Mouse (Mus musculus) layer of hippocampus, postnatal 25 days (tissue): ENCODE results near the gene Sh2b3. TPM values are rescaled to one million over a fixed set of nuclear protein-coding genes. Genes with fewer than 3 reads are reported as not detected.

ENCODE experiments used
- DNase-seq, 2 experiments: peaks; one replicate each; pipeline ENCODE4 v3.0.0; 2022; ENCODE audit warnings: mixed read lengths in 2 of 2, low spot score in 1 of 2; ENCODE audit errors: extremely low spot score in 1 of 2
- total RNA-seq, 2 experiments: library from RNA; stranded (reverse); gene quantifications; 2 replicates each; pipeline ENCODE4 v1.2.3; 2021

Gene Sh2b3
- total RNA-seq, 2 experiments from 2014 or later: 22.0 TPM

DNA sequence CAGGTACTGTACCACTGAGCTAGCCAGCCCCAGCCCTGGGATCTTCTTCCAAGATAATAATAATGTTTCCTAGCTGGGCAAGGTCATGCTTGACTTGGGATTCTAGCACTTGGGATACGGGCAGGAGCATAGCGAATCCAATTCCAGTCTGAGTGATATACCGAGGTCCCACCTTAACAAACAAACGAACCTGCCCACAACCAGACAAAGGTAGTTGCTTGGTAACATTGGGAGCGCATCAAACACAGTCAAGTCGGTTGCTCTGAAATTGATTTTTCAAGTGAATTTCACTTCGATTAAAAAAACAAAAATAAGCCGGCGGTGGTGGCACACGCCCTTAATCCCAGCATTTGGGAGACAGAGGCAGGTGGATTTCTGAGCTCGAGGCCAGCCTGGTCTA is 8.9 kb upstream of the Sh2b3 start:
- no peak for DNase-seq

DNA sequence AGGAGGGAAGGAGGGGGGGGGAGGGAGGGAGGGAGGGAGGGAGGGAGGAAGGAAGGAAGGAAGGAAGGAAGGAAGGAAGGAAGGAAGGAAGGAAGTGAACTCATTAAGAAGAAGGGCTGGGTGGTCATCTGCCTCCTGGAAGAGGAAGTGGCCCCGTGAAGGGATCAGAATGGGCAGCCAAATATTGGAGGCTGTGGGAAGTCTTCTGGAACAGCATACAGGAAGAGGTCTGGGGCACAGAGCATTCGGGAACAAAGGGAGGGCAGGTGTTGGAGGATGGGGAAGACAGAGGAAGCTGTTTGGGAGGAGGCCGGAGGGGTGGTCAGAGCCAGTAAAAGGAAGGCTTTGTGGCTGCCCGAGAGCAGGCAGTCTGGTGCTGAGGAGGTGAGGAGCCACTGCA is 7.9 kb upstream of the Sh2b3 start:
- DNase-seq: no peak

DNA sequence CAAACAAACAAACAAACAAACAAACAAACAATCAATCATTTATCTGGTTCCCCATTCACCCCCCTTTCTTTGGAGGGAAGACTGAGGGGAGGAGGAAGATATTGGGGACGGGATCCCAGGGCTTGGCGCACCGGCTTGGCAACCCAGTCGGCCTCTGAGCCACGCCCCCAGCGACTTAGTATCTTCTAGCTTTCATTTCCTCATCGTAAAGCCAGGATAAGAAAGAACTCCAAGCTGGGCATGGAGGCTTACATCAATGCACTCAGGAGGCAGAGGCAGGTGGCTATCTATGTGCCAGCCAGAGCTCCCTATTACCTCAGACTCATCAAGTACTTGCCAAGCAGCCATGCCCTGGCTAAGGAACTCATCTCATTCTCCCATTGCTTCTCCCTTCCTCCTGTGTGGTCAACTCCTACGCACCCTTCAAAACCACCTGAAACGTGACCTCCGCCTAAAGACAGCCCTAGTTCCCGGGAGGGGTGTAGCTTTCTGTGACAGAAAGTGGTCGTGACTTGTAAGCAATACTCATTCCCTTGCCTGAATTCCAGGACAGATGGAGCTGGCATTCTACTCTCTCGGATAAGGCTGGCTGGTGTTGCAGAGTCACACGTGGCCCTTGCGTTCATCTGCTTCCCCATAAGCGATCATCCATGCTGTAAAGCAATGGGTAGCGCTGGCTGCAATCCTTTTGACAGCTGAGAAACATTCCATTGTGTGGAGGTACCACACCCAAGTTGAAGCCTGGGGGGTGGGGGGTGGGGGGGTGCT is 5.9 kb upstream of the Sh2b3 start:
- no peak for DNase-seq

DNA sequence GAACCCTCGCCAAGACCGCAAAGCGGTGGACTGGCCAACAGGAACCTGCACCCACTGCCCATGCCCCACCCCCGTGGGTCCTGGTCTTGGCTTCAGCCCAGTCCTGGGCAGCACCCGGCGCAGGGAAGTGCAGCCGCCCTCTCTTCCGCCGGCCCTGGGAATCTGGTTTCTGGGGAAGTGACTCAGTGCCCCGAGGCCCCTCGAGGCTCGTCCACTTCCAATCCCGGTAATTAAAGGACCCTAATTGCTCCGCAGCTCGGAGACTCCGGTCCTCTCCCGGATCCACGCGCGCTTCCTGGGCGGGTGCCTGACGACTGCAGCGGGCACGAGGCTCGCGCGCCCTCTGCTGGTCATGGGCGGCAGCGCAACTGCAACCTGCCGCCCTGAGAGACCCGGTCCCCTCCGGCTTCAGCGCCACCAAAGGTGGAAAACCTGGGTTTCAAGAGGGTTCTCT is 5.2 kb upstream of the Sh2b3 start:
- peak; percentile 91 to 92 for DNase-seq

DNA sequence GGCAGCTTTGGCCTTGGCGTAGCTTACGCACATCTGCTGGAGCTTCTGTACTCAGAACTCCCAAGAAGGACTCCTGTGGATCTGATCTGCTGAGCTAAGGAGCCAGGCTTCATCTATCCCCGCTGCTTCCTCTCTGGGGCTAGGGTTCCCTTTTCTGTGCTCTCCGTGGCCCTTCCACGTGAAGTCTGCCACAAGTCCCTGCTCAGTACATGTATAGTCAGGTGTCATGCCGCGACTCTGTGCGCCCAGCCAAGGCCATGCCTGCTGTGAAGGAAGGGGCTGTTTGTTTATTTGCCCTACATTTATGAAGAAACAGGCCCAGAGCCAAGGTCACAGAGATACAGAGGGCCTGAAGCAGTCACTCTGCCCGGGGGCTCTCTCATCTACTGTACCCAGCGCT is 4.5 kb upstream of the Sh2b3 start:
- no peak for DNase-seq

DNA sequence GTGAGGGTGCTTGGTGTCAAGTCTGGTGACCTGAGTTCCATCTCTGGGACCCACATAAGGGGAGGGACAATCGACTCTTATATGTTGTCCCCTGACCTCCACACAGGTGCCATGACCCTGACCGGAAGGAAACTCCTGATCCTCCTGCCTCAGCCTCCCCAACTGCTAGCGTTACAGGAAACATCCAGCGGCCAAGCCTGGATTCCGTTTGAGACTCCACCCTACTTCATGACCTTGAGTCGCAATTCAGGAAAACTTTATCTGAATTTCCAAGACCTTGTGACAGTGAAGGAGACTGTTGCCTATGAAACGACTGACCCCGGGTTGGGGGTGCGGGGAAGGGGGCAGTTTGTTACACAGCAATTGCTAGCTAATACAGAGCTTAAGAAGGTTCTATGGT is 4.1 kb upstream of the Sh2b3 start:
- DNase-seq: no peak

DNA sequence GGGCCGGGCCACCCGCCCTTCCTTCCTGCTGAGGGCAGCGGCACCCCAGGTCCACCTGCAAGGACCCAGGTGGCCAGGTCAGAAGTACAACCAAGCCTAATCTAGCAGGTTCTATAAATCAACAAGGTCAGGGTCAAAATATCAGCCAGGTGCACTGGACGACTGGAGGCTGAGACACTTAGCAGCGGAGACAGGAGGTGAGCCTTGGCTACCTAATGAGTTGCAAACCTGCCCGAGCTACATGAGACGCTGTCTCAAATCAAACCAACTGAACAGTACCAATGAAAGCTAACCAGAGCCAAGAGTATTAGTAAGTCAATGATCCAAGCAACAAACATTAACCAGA is 1.7 kb upstream of the Sh2b3 start:
- DNase-seq: no peak

DNA sequence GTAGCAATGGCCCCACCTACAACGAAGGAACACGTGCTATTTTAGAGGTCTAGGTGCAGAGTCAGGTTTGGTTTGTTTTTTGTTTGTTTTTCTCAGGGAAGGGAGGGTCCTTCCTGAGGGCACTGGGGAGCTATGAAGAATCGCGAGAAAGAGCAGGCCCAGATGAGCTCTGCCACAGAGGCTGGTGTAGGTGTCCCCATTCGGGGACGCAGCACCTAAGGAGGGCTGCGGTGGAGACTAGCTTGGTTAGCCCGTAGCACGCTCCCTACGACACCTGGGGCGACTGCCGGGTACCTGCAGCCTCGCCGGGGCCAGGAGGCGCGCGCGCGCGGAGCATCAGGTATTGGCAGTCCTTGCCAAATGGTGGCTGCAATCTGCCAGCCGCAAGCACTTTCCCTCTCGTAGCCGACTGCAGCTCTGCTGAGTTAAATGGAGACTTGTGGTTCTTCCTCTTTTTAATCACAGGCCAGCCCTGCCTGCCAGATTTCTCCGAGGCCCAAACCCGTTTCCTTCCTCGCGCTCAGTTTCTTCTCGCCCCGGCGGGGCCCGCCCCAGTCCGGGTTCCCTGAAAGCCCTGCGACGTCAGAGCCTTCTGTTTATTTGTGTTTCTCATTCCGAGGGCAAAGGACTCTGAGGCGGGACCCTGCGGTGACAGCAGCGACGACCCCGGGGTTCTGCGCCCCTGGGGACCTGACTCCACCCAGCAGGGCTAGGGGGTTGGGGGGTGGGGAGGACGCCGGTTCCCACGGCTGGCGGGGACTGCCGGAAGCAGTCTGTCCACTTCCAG is 1.1 kb upstream of the Sh2b3 start:
- DNase-seq: no peak

DNA sequence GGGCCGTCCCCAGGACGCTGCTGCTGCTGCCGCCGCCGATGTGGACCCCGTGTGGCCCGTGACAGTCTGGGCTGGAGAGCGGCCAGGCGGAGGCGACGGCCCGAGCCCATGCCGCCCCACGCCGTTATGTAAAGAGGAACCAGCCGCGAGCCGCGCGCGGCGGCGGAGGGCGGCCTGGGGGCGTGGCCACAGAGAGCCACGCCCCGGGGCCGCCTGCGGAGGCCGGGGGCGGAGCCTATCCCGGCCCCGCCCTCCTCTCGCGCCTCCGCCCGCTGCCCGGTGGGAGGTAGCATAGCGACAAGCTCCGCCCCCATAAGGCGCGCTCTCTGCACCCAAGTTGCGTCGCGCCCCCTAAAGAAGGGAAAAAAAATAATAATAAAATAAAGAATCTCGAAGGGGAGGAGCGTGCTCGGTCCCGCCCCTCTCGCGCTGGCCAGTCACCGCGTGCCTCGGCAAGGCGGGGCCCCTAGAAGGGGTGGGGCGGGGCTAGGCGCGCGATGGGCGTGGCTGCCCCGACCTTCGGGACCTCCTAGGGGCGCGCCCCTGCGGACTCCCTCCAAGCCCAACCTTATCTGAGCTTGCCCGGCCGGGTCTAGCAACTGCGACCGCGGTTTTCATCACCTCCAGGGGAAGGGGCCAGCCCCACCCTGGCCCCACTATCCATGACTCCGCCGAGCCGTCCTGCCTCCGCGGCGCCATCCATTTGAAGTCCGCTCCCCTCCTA is 592 bp downstream of the Sh2b3 start:
- peak; percentile 71 to 74 for DNase-seq

DNA sequence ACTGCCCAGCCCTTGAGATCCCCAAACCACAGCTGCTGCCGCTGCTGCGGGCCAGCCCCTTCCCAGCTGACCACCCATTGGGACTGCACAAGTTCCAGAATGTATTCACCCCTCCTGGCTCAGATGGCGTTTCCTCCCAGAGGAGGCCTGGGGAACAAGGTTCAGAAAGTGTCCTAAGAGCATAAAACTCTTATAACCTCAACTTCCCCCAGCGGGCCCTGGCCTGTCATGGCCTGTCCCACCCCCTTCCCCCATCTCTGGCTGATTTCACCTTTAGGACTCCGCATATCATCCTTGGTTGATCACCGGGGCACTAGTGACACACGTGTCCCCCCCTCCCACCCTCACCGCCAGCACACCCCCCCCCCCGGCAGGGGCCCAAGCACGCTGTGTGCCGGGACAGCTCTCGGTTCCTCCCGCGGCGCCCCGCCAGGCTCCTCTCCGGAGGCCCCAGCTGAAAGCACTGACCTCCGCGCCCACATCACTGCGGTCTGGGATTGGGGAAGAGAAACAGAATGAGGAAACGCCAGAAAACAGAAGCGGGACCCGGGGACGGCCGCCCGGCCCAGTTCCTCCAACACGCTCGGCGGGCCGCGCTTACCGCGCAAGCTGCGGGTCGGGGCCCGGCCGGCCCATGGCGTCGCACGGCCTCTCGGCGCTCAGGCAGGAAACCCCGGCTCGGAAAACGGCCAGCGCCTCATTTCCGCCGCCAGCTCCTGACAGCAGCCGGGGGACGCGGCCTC is 1.3 kb downstream of the Sh2b3 start:
- peak in 1 of 2 experiments; percentile 41 for DNase-seq

DNA sequence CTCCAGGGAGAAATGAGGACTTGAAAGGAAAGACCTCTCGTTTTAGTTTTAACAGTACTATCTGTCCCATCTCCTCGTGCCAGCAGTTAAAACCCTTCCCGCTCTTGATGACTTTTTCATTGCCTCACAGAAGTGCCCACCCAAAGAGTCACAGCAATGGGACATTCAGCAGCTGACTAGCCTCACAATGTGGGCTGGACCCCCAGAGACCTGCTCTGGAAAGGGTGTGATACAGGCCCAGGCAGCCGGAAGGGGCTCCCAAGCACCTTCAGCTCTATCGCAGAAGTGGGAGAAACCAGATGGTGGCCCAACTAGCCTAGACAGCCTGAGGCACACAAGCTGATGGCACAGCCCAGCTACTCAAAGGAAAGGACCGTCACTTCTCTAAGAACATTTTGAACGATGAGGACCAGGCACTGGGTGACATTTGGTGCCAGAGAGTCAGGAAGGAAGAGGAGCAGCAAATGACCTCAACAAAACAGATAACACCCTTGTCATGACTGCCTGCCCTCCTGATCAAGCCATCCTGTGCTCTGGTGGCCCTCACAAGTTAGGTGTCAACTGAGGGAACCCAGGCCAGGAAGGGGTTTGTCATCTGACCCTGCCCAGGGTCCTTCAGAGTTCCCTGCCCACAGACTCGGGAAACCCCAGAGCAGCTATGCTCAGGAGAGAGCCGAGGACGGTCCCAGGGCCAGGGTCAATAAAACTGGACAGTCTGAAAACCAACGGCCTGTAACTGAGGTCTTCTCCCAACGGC is 2.3 kb downstream of the Sh2b3 start:
- no peak for DNase-seq

DNA sequence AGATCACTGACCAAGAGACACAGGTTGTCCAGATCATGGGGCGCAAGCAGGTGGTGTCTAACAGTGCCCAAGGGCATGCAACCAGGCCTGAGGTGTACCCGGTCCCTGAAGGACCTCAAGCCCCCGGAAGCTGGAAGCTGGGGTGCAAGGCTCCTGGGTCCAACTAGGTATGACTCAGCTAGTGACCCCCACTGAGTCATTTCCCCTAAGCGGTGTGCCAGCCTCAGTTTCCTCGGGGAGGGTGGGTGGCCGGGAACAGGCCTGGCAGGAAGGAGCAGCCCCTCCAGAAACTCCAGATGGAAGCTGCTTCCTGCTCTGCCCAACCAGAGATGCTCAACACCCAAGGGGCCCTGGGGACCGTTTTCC is 3.2 kb downstream of the Sh2b3 start:
- no peak for DNase-seq

DNA sequence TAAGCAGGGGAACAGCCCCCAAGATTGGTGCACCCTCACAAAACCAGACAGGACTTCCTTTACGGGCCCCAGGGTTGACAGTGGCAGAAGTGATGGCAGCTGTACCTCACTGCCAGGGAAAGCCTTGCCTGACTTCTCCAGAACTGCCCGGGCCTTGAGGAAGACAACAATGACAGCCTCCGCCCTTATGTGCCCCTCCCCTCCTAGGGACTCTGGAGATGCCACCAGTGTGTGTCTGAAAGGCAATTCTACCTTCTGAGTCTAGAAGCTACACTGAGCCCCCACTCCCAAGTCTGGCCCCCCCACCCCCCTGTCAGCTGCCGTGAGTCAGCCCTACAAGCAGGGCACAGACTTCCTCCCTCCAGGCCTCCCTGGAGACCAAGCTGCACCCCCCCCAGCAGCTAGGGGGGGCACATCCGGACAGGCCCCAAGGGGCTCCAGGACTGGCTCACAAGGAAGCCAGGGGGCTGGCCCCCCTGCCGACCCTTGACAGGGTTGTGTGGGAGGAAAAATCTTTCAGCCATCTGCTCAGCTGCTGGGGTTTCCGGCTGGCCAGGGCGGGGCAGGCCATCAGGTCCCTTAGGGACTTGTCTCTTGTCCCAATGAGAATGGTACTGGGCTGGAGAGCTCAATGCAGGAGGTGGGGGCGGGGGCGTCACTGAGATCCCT is 3.7 kb downstream of the Sh2b3 start:
- no peak for DNase-seq

DNA sequence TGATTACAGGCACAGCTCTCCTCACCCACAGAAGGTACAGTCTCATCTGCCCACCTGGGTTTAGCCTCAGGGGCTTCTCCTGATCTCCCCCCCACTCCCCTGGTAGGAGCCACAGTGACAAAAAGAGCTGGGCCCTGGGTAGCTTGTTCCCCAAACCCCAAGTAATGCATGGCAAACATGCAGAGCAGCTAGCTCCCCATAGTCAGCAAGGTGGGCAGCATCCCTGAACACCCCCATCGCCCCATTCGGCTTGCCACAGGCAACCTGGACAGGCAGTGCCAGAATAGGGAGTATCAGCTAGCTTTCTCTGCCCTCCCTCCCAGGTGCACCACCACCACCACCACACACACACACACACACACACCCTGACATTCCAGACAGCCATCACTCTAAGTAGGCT is 4.3 kb downstream of the Sh2b3 start:
- DNase-seq: no peak

DNA sequence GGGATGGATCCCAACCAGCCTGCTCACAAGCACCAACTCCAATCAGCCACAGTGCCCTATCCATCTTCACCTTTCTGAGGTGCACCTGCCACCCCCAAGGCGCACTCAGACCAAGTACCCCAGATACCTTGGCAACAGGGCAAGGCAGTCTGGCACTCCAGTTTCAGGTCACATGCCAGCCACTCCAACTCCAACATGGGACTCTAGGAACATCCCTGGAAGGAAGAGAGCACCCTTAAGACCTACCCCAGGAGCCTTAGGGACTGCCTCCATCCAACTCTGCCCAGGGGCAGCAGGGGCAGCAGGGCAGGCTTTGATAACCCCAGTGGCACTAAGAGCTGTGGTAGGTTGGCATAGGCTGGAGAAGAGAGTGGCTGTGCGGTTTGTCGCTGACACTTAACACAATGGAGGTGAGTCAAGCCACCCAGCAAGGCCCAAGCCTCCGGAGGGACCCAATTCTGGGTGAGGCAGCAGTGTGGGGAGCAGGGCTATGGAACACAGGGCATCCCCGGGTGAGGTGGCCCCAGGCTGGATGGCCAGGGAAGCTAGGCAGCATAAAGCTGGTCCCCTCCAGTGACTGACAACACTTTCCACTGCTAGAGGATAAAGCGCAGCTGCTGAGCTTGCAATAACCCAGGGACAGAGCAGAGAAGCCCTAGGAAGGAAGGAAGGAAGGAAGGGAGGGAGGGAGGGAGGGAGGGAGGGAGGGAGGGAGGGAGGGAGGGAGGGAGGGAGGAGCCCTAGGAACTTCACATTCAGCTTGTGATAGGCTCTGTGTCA is 4.9 kb downstream of the Sh2b3 start:
- DNase-seq: no peak

DNA sequence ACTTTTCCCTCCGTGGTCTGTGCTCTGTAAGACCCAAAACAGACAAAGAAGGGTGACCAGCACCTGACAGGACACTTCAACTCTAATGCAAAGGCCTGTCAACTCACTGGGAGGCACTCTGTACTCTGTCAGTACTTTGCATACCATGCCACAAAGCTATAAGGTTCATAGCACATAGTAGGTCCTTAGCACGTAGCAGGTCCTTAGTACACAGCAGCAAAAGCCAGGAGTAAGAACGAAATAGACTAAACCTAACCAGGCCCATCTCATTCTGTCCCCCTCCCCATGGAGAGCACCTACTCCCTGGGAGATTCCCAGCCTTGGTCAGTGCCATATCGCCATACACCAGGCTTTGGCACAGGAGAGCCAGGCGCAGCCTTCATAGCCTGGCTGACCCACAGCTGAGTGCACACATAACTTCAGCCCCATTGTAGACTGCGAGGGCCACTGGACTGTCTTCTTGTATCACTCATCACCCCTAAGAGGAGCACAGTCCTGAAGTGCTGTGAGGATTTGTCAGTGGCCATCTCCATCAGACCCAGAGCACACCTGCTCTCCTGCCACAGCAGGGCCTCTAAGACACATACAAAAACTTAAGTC is 6.3 kb downstream of the Sh2b3 start:
- no peak for DNase-seq

DNA sequence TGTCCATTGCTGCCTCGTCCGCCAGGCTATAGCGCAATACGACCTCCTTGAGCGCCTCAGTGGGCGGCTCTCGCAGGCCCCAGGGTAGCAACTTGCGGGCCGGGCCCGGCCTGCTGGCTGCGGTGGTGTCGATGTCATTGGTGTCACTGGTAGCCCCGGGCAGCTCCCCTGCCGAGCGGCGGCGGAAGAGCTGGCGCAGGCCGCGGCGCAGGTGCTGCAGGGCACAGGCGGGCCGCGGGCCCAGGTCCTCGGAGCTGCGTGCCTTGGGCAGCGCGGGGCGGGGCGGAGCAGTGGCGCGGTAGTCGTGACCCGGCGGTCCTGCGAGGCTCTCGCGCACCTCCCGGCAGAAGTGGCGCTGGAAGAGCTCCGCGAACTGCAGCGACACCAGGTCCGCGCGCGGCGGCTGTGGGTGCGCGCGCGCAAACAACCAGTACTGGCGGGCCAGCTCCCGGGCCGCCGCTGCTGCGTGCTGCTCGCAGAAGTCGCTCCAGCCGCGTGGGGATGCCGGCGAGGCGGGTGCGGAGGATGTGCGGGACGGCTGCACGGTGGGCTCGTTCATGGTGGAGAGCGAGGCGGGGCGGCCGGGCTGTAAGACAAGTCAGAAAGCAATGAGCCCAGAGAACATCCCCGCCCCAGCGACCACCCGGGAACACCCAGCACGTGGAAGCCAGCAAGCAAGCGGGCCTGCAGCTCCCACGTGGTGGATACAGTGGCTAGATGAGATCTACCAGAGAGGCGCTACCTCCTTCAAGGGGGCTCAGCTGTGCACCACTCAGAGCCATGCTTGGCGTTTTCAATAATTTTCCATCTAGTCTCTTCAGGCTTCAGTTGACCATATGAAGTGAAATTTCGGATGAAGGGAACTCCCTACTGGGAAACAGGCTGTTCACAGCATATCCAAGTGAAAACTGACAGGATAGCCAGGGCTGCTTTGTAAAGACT is 8.7 kb downstream of the Sh2b3 start:
- DNase-seq: no peak
